Mouse (Mus musculus) forebrain, postnatal 0 days (tissue): ENCODE results near the gene Srsf9. TPM values are rescaled to one million over a fixed set of nuclear protein-coding genes. Genes with fewer than 3 reads are reported as not detected.
"Not testable (repeated sequence)": the region's sequence is repeated elsewhere in the genome, so short reads cannot be mapped to it uniquely, and the experiment has no call there.

Source experiments
- ATAC-seq: fragments of 200-750 bp; cut with Nextera tagmentation; 2 replicates; pipeline ENCODE4 v1.8.0; 2017; ENCODE audit warnings: mild to moderate bottlenecking, moderate library complexity
- DNase-seq: peaks from one replicate; pipeline ENCODE4 v3.0.0-alpha.2; 2015
- H3K27ac ChIP-seq: fragments of 300-500 bp; sonication (generic); 2 replicates; pipeline ENCODE4 v1.5.1; 2014; ENCODE audit warnings: low read depth, mild to moderate bottlenecking, antibody characterized with exemption, low read length, moderate library complexity, mixed read lengths
- H3K27me3 ChIP-seq: fragments of 300-500 bp; sonication (generic); 2 replicates; pipeline ENCODE4 v1.6.1; 2014; ENCODE audit warnings: mild to moderate bottlenecking, low read length, mixed read lengths; ENCODE audit not compliant: insufficient read depth
- H3K36me3 ChIP-seq: fragments of 300-500 bp; sonication (generic); 2 replicates; pipeline ENCODE4 v1.6.1; 2014; ENCODE audit warnings: mild to moderate bottlenecking, moderate library complexity; ENCODE audit not compliant: insufficient read depth
- H3K4me1 ChIP-seq: fragments of 300-500 bp; sonication (generic); 2 replicates; pipeline ENCODE4 v1.6.1; 2014; ENCODE audit warnings: antibody characterized with exemption; ENCODE audit not compliant: insufficient read depth
- H3K4me2 ChIP-seq: fragments of 300-500 bp; sonication (generic); 2 replicates; pipeline ENCODE4 v1.6.1; 2014; ENCODE audit warnings: low read depth, mild to moderate bottlenecking, moderate library complexity
- H3K4me3 ChIP-seq: fragments of 300-500 bp; sonication (generic); 2 replicates; pipeline ENCODE4 v1.5.1; 2014; ENCODE audit warnings: low read depth, low read length, mixed read lengths
- H3K9ac ChIP-seq: fragments of 300-500 bp; sonication (generic); 2 replicates; pipeline ENCODE4 v1.6.1; 2014; ENCODE audit warnings: mild to moderate bottlenecking
- H3K9me3 ChIP-seq: fragments of 300-500 bp; sonication (generic); 2 replicates; pipeline ENCODE4 v1.6.1; 2016; ENCODE audit warnings: low read length
- CTCF ChIP-seq: sonication (generic); IDR thresholded peaks from 2 replicates; pipeline ENCODE4 v1.5.1; 2016; ENCODE audit warnings: antibody characterized with exemption, control low read depth, low read depth
- WGBS: fragments of 180-500 bp; shearing (Covaris S2); extraction: QIAGEN DNeasy Blood & Tissue Kit; methylation state at CpG from one replicate; pipeline ENCODE4 v1.1.7; 2014; 5-methylcytosine and 5-hydroxymethylcytosine counted together
- polyA plus RNA-seq: library from polyadenylated mRNA; unstranded; fragments of >200 nt; fragmentation: Nextera tagmentation; extraction: Ambion mirVana; gene quantifications from 2 replicates; pipeline ENCODE4 v1.2.1, GENCODE M21; 2015
- total RNA-seq: library from RNA; depleted of rRNA; stranded (reverse); fragments of >200 nt; gene quantifications from 2 replicates; pipeline ENCODE4 v1.2.3, GENCODE M21; 2014; rRNA removed

Srsf9 gene
- total and polyA plus RNA-seq, 2 experiments from 2014 or later = 49.9 to 117 TPM

GRCm38 (mm10) chr5:115373441-115374203 lies 46.6 kb downstream of the Srsf9 start:
- Histone ChIP-seq H3K4me1 (no peaks in the 10 kb centered on the region), H3K4me2 (peak overlapping the region; percentile 67), H3K4me3 (peak overlapping the region; percentile 35), H3K27ac (no peak overlapping the region), H3K27me3 (no peaks in the 10 kb centered on the region), H3K9me3 (no peaks in the 10 kb centered on the region), H3K36me3 (no peaks in the 10 kb centered on the region), H3K9ac (peak overlapping the region; percentile 57)
- ATAC-seq (peak; percentile 78), DNase-seq (peak; percentile 67)
- WGBS = 6% methylated on average over 26 of the region's 26 CpGs
- TF ChIP-seq CTCF = no peak

- Histone ChIP-seq H3K27me3 (no peaks in the 10 kb centered on the region), H3K4me2 (peak overlapping the region; percentile 67), H3K9ac (peak overlapping the region; percentile 57), H3K27ac (no peak overlapping the region), H3K9me3 (no peaks in the 10 kb centered on the region), H3K4me1 (no peaks in the 10 kb centered on the region), H3K36me3 (no peaks in the 10 kb centered on the region), H3K4me3 (peak overlapping the region; percentile 35)
- no peak for TF ChIP-seq CTCF
- WGBS = 13% methylated on average over 11 of the region's 11 CpGs
- DNase-seq (no peak), ATAC-seq (no peak)
Observed at GRCm38 (mm10) chr5:115374204-115374820, 47.3 kb downstream of the Srsf9 start.

DNA sequence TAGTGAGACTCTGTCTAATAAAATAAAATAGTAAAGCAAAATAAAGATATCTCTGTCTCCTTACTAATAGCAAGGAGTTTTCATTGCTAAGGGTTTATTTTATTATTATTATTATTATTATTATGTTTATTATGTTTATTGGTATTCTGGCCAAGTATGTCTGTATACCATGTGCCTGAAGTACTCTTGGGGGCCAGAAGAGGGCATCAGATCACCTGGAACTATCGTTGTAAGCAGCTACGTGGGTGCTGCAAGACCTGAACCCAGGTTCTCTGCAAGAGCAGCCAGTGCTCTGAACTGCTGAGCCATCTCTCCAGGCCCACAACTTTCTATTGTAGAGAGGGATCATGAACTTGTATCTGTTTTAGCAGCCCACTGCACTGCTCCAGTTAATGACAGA lies 48.5 kb downstream of the Srsf9 start:
- ATAC-seq = no peak
- TF ChIP-seq CTCF = no peak; the same call in 1 of the 2 replicates
- H3K27me3 ChIP-seq = no peaks in the 10 kb centered on the region
- no peak overlapping the region for H3K4me2 ChIP-seq
- no peak overlapping the region for H3K27ac ChIP-seq
- 92% methylated on average over 2 of the region's 2 CpGs for WGBS
- no peaks in the 10 kb centered on the region for H3K36me3 ChIP-seq
- H3K4me3 ChIP-seq = no peak overlapping the region
- no peaks in the 10 kb centered on the region for H3K4me1 ChIP-seq
- H3K9ac ChIP-seq = no peak overlapping the region
- H3K9me3 ChIP-seq = no peaks in the 10 kb centered on the region
- no peak for DNase-seq

DNA sequence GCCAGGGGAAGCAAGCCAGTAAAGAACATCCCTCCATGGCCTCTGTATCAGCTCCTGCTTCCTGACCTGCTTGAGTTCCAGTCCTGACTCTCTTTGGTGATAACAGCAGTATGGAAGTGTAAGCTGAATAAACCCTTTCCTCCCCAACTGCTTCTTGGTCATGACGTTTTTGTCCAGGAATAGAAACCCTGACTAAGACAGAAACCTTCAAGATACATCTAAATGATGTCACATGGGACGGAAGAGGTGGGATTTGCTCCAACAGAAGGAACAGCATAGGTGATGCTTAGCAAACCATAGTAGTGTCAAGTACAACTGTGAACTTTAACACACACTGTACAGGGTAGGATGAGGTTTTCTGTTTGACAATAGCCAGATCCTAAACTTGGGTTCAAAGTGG lies 51.9 kb downstream of the Srsf9 start:
- not testable (repeated sequence) for H3K4me1 ChIP-seq, H3K27ac ChIP-seq, H3K4me2 ChIP-seq, H3K36me3 ChIP-seq, ATAC-seq, H3K4me3 ChIP-seq, H3K9me3 ChIP-seq, H3K27me3 ChIP-seq, H3K9ac ChIP-seq, DNase-seq
- 88% methylated on average over 2 of the region's 2 CpGs for WGBS

Other genes with a start within 250 kb of the Srsf9 start
- not detected in 2 replicates for gene Gm10401, start 228.9 kb upstream of the Srsf9 start, total RNA-seq
- gene Gm10401, start 228.9 kb upstream of the Srsf9 start, polyA plus RNA-seq = 32.5 and 44.0 TPM in 2 replicates
- 11.8 and 13.9 TPM in 2 replicates for gene Acads, start 207.8 kb upstream of the Srsf9 start, total RNA-seq
- gene Acads, start 207.8 kb upstream of the Srsf9 start, polyA plus RNA-seq = 12.1 and 12.5 TPM in 2 replicates
- gene Unc119b, start 192.2 kb upstream of the Srsf9 start, total RNA-seq = 24.7 and 27.2 TPM in 2 replicates
- 17.4 and 20.3 TPM in 2 replicates for gene Unc119b, start 192.2 kb upstream of the Srsf9 start, polyA plus RNA-seq
- gene Mlec, start 169.0 kb upstream of the Srsf9 start, total RNA-seq = 49.9 and 58.6 TPM in 2 replicates
- gene Mlec, start 169.0 kb upstream of the Srsf9 start, polyA plus RNA-seq = 8.4 and 15.7 TPM in 2 replicates
- 28.1 and 31.5 TPM in 2 replicates for gene Cabp1, start 132.8 kb upstream of the Srsf9 start, total RNA-seq
- gene Cabp1, start 132.8 kb upstream of the Srsf9 start, polyA plus RNA-seq = 12.6 and 19.4 TPM in 2 replicates
- 32.8 and 40.8 TPM in 2 replicates for gene Pop5, start 91.3 kb upstream of the Srsf9 start, total RNA-seq
- gene Pop5, start 91.3 kb upstream of the Srsf9 start, polyA plus RNA-seq = 85.9 and 96.6 TPM in 2 replicates
- 91.4 and 106 TPM in 2 replicates for gene Rnf10, start 54.3 kb upstream of the Srsf9 start, total RNA-seq
- gene Rnf10, start 54.3 kb upstream of the Srsf9 start, polyA plus RNA-seq = 150 and 169 TPM in 2 replicates
- 35.9 and 41.7 TPM in 2 replicates for gene Coq5, start 47.5 kb upstream of the Srsf9 start, total RNA-seq
- 40.7 and 45.2 TPM in 2 replicates for gene Coq5, start 47.5 kb upstream of the Srsf9 start, polyA plus RNA-seq
- 259 and 351 TPM in 2 replicates for gene Dynll1, start 26.2 kb upstream of the Srsf9 start, total RNA-seq
- 1,192 and 1,422 TPM in 2 replicates for gene Dynll1, start 26.2 kb upstream of the Srsf9 start, polyA plus RNA-seq
- gene Gatc, start 14.0 kb downstream of the Srsf9 start, total RNA-seq = 21.8 and 25.5 TPM in 2 replicates
- 34.8 and 40.2 TPM in 2 replicates for gene Gatc, start 14.0 kb downstream of the Srsf9 start, polyA plus RNA-seq
- 17.3 and 22.8 TPM in 2 replicates for gene Triap1, start 14.0 kb downstream of the Srsf9 start, total RNA-seq
- 60.5 and 68.0 TPM in 2 replicates for gene Triap1, start 14.0 kb downstream of the Srsf9 start, polyA plus RNA-seq
- gene Cox6a1, start 21.8 kb downstream of the Srsf9 start, total RNA-seq = 628 and 701 TPM in 2 replicates
- 1,510 and 1,858 TPM in 2 replicates for gene Cox6a1, start 21.8 kb downstream of the Srsf9 start, polyA plus RNA-seq
- gene Msi1, start 102.4 kb downstream of the Srsf9 start, total RNA-seq = 53.8 and 65.9 TPM in 2 replicates
- 48.2 and 49.9 TPM in 2 replicates for gene Msi1, start 102.4 kb downstream of the Srsf9 start, polyA plus RNA-seq
- not detected in 2 replicates for gene Pla2g1b, start 139.1 kb downstream of the Srsf9 start, total RNA-seq
- gene Pla2g1b, start 139.1 kb downstream of the Srsf9 start, polyA plus RNA-seq = not detected in 2 replicates
- gene Sirt4, start 157.5 kb downstream of the Srsf9 start, total RNA-seq = 34.5 and 36.3 TPM in 2 replicates
- gene Sirt4, start 157.5 kb downstream of the Srsf9 start, polyA plus RNA-seq = 18.3 and 18.8 TPM in 2 replicates
- 23.5 and 29.8 TPM in 2 replicates for gene Pxn, start 179.5 kb downstream of the Srsf9 start, total RNA-seq
- gene Pxn, start 179.5 kb downstream of the Srsf9 start, polyA plus RNA-seq = 14.1 and 14.8 TPM in 2 replicates
- gene Rplp0, start 232.3 kb downstream of the Srsf9 start, total RNA-seq = 1,794 and 2,056 TPM in 2 replicates
- 842 and 978 TPM in 2 replicates for gene Rplp0, start 232.3 kb downstream of the Srsf9 start, polyA plus RNA-seq
- gene Gcn1l1, start 238.1 kb downstream of the Srsf9 start, total RNA-seq = 51.9 and 74.4 TPM in 2 replicates
- 19.4 and 22.4 TPM in 2 replicates for gene Gcn1l1, start 238.1 kb downstream of the Srsf9 start, polyA plus RNA-seq